Mouse (Mus musculus) lung, postnatal 14 days (tissue): ENCODE measurements around the gene Naif1.

Experiments used
- DNase-seq: peaks from one replicate; pipeline ENCODE4 v3.0.0; 2021

Gene Naif1

DNA sequence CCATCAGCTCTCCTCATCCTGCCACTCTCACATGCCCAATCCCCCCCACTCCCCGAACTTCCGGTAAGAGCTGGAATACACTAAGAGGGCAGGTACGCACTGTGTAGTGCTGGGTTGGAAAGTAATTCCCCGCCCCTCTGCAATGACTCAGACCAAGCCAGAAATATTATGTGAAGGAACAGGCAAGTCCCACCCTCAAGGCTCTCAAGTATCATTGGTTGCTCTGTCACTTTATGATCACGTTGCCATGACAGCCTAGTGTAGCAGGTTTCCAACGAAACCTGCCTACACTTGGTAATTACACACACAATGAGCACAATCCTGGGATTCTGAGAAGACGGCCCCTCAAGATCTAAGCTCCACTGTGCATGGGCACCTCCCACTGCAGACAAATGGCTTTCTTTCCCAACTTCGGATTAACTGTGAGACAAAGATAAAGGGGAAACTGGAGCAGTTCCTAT lies 22.0 kb upstream of the Naif1 start:
- peak; percentile 26 for DNase-seq

DNA sequence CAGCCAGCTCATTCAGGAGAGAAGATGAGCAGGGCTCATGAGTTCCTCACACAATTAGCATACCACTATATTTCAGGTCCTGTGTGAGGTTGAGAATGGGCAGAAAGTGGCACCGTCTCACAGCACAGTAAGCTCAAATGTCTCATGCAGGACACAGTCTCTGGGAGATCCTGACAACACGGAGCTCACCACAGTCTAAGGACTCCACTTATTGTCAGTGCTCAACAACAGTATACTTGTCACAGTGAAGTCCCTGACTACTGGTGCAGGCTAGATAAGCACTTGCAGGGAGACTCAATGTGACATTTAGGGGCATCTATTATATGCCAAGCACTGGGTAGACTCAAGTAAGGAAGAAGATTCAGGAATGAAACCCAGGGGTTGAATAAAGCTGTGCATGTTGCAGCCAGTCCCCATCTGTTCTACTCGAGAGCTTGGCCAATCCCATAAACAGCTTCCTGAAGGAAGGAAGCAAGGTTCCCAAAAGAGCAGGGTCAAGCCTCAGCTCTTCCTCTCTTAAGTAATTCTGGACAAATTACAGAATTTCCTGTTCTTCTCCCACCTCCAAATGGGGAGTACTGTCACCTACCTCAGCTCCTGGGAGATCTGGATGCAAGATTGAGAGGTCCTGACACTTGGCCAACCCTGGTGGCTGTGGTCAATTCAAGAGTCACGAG lies 20.9 kb upstream of the Naif1 start:
- DNase-seq, result no peak

DNA sequence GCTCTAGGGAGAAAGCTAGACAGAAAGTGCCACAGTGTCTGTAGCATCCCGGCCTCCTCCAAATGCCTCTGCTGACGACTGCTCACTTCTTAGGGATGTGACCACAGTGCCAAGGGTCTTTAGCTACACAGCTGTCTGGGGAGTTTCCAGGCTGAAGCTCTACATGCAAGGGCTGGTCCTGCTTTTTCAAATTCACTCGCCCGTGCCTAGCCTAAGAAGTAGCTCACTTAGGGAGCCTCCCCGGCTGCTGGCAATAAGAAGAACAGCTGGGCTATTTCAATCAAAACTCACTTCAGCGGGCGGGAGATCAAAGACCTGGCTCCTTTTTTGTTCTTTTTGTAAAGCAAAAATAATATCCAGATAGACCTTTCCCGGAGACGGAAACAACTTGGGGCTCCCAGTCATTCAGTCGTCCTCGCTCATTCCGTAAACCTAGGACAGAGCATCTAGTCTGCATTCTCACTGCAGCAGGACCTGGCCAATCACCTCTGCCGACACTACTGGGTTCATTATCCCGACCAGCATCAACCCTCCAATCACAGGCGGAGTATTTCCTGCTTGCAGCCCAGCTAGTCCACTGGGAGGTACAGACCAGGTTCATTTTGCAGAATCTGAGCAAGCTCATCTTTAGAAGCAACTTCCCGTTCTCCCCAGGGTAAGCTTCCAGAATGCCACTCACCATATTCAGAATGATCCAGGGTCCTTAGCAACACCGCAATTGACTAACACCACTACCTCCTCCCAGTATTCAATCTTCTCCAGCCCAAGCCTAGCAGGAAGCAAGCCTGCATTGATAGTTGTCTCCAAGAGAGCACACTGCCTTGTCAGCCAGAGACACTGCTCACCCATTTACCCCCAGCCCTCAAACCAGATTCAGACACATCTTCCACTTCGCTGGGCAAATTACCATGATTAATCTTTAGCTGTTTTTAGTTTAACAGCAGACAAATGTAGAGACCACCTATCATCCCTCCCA lies 19.3 kb upstream of the Naif1 start:
- DNase-seq, result peak; percentile 51

DNA sequence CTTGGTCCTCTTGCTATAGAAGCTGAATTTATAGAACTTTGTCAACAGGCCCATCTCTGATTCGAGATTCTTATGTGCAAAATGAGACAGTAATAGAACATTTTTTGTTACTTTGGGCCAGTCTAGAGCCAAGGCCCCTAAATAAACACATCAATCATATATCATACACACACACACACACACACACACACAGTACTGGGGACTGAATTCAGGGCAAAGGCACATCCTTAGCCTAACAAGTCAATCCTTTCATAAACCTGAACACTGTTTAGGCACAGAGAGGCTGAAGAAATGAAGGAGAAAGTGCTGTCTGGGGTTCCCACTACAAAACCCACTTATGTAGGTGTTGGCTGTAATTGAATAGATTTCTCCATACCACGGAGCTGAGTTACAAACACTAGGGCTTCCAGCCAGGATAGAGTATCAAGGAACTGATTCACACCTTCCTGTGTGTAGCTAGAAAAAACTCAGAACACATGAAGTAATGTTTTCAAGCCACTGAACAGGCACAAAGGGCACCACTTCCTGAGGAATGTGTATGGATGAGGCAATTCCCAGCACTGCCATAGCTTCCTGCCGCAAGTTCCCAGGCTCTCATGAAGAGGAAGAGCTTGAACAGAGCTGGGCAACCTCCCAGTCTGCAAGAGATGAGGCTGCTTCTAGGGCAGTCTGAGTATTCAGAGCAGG lies 13.4 kb upstream of the Naif1 start:
- peak; percentile 57 for DNase-seq

DNA sequence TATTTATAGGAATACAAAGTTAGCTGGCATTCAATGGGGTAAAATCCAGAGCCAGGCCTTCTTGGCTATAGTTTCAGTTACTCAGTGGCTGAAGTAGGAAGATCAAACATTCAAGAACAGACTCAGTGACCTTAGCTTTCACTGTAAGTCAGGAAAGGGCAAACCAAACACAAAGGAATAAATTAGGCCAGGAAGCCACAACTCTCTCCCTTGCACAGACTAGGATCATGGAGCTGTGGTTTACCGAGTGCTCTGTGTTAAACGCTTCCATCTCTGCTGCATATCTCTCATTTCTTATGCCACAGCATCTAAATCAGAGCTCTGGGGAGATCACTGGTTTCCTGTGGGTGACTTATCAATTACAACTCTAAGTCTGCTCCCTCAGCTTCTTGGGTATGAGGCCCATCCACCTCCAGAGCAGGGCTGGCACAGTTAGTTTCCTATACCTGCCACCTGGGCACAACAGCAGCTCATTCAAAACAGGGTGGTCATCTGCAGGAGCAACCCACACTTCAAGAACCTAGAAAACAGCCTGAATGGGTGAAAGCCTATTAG lies 12.6 kb upstream of the Naif1 start:
- DNase-seq, result no peak

DNA sequence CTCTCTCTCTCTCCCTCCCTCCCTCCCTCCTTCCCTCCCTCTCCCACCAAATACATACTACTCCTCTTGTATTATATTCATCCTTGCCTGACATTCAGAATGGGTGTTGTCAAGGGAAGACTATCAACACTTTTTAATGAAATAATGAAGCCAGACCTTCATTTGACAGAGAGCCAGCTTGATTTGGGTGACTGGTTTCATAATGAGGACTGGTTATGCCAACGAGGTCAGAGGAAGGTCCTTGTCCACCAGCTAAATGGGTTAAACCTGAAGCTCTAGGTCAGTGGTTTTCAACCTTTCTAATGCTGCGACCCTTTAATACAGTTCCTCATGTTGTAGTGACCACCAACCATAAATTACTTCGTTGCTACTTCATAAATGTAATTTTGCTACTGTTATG lies 11.5 kb upstream of the Naif1 start:
- no peak for DNase-seq

DNA sequence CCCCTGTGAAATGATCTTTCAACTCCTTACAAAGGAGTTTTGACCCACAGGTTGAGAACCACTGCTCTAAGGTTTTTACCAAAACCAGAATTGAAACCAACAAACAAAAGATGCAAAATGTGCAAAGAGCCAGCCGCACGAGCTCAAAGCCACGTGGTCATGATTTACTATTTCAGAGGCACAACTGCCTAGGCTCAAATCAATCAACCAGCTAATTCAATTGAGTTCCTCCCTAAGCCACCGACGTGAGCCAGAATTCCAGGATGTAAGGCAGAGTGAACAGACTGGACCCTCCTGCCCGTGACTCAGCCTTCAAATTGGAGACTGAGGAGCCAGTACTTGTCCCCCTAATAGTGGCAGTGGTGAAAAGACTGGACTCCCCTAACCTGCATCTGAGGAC lies 11.1 kb upstream of the Naif1 start:
- DNase-seq, result no peak

DNA sequence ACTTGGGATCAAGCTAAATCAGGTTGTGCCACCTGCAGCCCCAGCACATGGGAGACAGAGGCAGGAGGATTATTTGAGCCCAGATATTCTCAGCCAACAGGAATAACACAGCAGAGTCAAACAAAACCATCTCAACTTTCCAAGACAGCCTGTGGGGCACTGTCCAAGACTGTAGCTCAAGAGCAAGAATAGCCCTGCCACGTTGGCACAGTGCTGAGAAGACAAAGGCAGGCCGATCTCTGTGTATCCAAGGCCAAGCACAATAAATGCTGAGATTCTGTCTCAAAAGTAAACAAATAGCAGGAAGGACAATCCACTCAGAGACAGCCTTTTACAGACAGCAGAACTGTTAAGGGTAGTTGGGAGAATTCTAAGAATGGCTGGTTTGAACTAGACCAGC lies 10.1 kb upstream of the Naif1 start:
- DNase-seq, result no peak

DNA sequence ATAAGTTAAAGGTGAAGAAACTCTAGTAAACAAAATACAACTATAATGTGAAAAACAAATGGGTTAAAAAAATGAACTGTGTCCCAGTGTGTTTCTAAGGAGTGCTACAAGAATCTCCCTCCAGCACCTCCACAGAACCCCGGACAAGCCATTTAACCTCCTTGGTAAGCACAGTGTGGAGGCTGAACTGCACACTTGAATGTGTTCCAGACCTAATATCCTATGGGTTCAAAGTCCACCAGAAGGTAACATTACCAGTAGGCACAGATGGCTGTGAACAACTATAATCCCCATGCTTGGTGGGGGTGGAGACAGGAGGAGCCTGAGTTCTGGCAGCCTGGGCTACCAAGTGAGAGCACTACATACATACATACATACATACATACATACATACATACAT lies 9.6 kb upstream of the Naif1 start:
- DNase-seq, result no peak

DNA sequence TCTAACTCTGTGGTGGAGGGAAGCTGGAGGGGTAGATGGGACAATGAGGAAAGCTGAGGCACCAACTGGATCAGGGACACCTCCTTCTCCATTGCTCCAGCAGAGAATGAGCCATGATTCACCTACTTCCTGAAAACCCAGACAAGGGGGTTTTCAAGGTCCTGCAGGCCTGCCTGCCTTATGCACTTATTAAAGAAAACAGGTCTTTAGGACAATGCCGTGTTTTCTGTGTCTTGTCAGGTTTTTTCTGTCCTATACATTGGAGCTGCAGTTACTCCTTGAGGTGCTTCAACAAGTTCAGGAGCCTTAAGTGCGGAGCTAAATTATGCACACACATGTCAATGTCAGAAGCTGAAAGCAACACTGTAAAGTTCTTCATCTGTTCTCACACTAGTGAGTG lies 8.7 kb upstream of the Naif1 start:
- no peak for DNase-seq

DNA sequence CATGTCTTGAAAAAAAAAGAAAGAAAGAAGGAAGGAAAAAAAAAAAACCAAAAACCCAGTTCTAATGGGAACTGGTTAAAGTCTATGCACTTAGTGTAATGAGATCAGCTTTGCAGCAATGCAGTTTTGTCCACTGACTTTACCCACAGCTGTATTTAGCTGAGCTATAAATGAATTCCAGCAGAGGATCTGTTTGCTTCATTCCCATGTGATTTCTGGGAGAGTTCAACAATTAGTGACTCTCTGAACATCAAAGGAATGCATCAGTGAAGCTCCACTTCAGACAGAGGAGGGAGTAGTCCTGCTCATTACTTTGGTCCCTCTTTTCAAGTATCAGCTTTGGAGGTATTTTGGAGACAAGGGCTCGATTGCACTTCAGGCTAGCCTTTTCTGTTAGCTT lies 4.7 kb upstream of the Naif1 start:
- DNase-seq, result no peak

DNA sequence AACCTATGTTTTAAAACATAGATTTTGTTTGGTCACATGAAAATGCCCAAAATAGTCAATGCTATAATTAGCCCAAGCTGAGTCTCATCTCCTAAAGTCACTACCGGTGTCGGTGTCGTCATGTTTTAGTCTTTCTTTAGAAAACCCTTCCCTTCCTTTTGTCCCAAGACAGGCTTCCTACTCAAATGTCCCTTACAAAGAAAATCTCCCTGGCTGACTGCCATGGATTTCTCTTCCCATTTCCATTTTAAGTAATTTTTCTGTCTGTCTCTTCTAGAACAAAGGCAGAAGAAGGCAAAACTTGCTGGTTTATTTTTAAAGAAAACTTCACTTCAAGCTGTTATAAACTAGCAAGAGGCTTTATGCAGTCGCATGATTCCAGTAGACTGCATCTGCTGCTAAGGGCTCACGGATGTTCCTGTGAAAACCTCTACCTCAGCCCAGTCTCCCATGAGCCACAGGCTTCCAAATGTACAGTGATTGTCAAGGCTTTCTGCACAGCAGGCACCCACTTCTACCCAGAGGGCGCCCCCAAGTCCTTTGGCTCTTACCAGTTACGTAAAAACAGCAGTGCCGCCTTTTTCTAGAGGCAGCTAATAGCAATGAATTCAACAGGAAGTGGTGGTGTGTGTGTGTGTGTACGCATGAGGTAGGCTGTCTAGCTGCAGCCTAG lies 2.9 kb upstream of the Naif1 start:
- DNase-seq, result peak; percentile 58

DNA sequence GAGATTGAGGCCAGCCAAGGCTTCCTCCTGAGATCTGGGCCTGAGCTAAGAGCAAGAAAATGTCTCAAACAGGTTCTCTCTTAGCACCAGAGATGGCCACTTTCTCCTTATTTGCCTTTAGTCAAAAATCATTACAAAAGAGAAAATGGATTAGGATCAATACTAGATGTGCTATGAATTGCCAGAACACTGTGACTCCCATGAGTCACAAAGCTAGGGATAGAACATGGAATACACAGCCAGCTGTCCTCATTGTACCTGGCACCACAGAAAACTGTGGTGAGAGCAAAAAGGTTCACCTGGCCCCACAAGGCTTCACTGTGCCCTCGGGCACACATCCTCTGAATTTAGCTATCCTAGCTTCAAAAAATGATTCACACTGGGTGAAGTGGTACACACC lies 1.8 kb upstream of the Naif1 start:
- no peak for DNase-seq

DNA sequence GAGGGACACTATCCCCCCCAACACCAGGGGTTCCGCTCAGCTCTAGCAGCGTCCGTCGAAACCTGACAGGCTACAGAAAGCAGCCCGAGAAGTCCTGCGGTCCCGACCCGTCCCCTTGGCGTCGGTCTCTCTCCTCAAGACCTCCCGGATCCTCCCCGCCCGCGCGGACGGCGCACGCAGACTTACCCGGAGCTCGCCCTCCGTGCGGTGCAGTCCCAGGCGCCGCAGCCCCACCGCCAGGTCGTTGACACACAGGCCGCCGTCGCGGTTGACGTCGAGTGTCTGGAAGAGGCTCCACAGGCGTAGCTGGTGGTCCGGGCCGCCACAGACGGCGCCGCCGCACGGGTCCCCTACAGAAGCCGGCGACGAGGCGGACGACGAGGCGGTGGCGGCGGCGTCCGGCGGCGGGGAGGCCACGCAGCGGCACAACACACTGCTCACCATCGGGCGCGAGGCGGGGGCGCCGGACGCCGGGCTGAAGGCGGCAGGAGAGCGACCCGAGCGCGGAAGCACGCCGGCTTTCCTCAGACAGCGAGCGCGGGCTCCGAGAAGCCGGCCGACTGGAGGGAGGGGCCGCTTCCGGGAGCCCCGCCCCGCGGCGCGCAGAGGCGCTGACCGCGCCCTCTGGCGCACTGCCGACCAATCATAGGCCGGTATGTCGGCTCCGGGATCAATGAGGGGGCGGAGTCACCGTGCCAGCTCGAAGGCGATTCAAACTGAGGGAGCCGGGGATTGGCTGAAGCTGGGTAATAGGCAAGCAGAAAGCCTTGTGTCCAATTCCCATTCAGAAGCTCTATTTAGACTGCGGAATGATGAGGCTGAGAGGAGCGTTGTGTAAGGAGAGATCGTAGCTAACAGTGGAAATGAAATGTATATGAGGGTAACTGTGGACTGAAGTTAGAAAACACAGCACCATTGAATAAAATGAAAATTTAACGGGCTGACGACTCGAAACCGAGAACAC lies 906 bp downstream of the Naif1 start, which contains the start of gene Slc25a25:
TSS of gene Slc25a25 (minus strand) at position 565 of the 964 bp plus-strand sequence.
- DNase-seq, result peak; percentile 99

DNA sequence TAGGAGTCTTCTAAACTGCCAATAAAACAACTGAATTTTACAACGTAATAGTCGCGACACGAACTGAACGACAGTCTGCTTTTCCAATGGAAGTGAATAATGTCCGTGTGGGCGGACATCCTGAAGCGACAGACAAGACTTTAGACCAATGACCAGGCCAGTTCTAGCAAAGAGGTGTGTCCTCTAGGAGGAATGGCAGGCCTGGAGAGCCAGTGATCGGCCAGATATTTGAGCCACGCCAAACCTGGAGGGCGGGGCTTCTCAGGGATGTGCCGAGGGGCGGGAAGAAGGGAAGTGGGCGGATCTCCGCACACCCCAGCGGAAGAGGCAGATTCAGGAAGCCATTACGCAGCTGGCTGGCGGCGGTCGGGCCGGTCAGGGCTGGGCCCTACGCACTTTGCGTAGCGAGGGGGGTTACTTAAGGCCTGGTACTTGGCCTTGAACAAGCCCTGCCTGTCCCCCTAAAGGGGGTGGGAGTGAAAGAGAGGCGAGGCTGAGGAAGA lies 1.7 kb downstream of the Naif1 start:
- DNase-seq, result peak; percentile 98

DNA sequence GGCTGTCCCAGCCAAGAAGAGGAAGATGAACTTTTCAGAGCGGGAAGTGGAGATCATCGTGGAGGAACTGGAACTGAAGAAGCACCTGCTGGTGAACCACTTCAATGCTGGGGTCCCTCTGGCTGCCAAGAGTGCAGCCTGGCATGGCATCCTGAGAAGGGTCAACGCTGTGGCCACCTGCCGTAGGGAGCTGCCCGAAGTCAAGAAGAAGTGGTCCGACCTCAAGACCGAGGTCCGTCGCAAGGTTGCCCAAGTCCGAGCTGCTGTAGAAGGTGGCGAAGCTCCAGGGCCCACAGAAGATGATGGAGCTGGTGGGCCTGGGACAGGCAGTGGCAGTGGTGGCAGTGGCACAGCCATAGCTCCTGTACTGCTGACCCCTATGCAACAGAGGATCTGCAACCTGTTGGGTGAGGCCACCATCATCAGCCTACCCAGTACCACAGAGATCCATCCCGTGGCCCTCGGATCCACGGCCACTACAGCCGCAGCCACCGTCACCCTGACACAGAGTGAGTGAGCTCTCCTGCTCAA lies 2.2 kb downstream of the Naif1 start:
- no peak for DNase-seq

DNA sequence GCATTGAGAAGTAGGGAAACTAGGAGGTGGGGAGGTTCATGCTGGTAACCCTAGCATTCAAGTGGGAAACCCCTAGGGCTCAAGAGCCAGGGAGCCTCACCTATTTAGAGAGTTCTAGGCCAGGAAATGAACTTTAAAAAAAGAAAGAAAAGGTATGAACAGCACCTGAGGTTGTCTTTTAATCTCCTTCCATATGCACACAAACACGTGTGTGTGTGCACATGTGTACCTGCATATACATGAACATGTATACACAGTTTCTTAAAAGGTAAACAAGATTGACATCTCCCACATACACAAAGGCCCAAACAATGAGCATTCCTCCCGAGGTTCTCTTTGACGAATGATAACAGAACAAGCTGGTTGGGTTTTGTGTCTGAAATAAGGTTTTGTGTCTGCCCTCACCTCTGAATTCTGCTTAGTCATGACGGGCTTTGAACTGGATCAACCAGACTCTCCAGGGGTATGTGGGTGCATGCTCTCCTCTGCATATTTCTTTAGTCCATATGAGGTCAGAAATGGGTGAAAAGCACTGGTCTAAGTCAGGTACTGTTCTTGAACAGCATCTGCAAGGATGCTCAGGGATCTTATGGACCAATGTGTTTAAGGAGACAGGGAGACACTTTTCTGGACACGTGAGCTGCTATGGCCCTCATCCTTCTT lies 3.5 kb downstream of the Naif1 start:
- no peak for DNase-seq

DNA sequence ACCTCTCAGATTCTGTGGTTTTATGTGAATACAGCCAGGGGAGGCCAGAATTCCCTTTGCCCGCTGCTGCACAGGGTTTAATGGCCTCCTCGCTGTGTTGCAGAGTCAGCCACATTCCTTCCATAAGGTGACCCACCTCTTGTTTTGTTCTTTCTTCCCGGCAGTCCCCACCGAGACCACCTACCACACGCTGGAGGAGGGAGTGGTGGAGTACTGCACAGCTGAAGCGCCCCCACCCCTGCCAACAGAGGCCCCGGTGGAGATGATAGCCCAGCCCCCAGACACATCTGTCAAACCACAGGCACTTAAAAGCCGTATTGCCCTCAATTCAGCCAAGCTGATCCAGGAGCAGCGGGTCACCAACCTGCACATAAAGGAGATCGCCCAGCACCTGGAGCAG lies 4.4 kb downstream of the Naif1 start:
- no peak for DNase-seq

DNA sequence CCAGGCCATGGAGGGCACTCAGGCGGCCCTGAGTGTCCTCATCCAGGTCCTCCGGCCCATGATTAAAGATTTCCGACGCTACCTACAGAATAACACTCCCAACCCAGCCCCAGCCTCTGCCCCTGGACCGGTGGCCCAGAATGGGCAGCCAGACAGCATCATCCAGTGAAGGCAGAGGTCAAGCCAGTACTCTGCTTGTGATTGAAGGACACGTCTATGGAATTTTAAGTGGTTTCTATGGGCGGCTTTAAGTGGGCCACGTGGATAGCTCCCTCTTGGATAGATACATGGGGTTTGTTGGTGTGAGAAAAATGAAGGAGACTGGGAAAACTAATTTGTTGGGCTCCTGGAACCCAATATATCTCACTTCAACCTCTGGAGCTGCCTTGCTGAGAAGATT lies 4.8 kb downstream of the Naif1 start:
- no peak for DNase-seq

DNA sequence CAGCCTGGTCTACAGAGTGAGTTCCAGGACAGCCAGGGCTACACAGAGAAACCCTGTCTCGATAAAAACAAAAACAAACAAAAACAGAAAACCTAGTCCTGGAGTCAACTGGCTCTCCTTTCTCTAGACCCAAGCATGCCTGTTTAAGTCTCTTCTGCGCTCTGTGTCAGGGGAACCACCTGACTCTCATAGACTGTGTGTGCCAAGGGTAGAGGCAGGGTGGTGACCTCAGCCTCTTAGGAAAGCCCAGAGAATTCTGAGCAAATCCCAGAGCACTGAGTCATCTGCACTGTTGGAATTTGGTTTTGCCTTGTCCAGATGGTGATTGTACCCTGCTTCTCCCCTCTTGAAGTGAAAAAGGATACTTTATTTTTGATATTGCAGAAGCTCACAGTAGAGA lies 8.0 kb downstream of the Naif1 start:
- DNase-seq, result peak; percentile 45
